Mouse (Mus musculus) stomach, postnatal 0 days (tissue): ENCODE measurements around the gene Hint1.

ENCODE experiments used
- CTCF ChIP-seq: IDR thresholded peaks from 2 replicates; pipeline ENCODE4 v1.5.1; 2016; ENCODE audit warnings: antibody characterized with exemption, low read depth, mild to moderate bottlenecking, moderate library complexity
- EP300 ChIP-seq: optimal IDR thresholded peaks from 2 replicates; pipeline ENCODE3; 2016; ENCODE audit warnings: antibody characterized with exemption

DNA sequence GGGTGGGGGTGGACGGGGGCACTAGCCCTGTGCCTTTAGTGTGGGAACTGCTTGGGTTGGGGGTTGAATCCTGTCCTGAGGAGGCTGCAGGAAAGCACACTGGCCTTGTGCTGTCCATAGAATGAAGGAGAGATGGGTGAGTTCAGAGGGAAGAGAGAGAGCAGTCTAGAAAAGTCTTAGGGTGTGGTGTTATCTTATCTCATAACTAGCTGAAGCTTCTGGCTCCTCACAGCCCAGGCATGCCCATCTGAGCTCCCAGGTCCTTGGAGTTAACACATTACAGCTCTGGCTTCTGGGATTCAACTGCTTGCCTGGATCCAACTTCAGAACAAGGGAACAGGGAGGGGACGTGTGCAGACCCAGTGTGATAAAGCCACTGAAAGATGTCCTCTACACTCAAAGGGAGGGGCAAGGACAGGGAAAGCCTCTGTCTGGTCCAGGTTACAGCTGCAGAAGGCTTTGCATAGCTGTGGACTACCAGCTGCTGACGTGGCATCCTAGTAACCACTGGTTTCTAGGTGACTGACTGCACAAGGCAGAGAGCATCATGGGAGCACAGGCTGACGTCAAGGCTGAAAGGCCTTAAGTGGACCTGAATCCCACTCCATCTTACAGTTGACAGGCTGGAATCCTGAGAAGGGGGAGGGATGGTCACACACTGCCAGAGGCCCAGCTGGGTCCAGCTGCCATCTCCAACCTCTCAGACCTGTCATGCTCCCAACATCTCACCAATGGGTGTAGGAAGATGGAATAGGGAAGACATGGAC, 37.9 kb downstream of the Hint1 start:
- TF ChIP-seq CTCF = no peak
- TF ChIP-seq EP300 = no peak
